Mouse (Mus musculus): Measurements from ENCODE around the gene L2hgdh.

L2hgdh gene

GRCm38 (mm10) chr12:69729246-69729645 is 4.6 kb upstream of the L2hgdh start:
- no peak for DNase-seq (ENCODE audit: low spot score)

- DNase-seq (ENCODE audit: low spot score), result no peak
Observed at GRCm38 (mm10) chr12:69724018-69724710, 509 bp downstream of the L2hgdh start.

- DNase-seq (ENCODE audit: low spot score), result no peak
Observed at GRCm38 (mm10) chr12:69723376-69723775, 1.3 kb downstream of the L2hgdh start.

GRCm38 (mm10) chr12:69722857-69723256 is 1.8 kb downstream of the L2hgdh start:
- no peak for DNase-seq (ENCODE audit: low spot score)

GRCm38 (mm10) chr12:69713628-69714027 is 11.0 kb downstream of the L2hgdh start:
- no peak for DNase-seq (ENCODE audit: low spot score)

GRCm38 (mm10) chr12:69704799-69705458 is 19.7 kb downstream of the L2hgdh start:
- no peak for DNase-seq (ENCODE audit: low spot score)

- no peak for DNase-seq (ENCODE audit: low spot score)
Observed at GRCm38 (mm10) chr12:69698352-69698751, 26.3 kb downstream of the L2hgdh start.

- no peak for DNase-seq (ENCODE audit: low spot score)
Observed at GRCm38 (mm10) chr12:69696746-69697145, 27.9 kb downstream of the L2hgdh start.

GRCm38 (mm10) chr12:69693471-69693870 is 31.2 kb downstream of the L2hgdh start:
- DNase-seq (ENCODE audit: low spot score), result no peak

GRCm38 (mm10) chr12:69690714-69691113 is 34.0 kb downstream of the L2hgdh start:
- DNase-seq (ENCODE audit: low spot score), result no peak

- DNase-seq (ENCODE audit: low spot score), result no peak
Observed at GRCm38 (mm10) chr12:69689094-69689493, 35.6 kb downstream of the L2hgdh start.

- no peak for DNase-seq (ENCODE audit: low spot score)
Observed at GRCm38 (mm10) chr12:69688368-69688767, 36.3 kb downstream of the L2hgdh start.

- peak; percentile 71 for DNase-seq (ENCODE audit: low spot score)
Observed at GRCm38 (mm10) chr12:69683537-69683936, 41.1 kb downstream of the L2hgdh start.

GRCm38 (mm10) chr12:69682788-69683419 is 41.8 kb downstream of the L2hgdh start:
- DNase-seq (ENCODE audit: low spot score), result no peak

GRCm38 (mm10) chr12:69682065-69682787 is 42.4 kb downstream of the L2hgdh start:
- DNase-seq (ENCODE audit: low spot score), result peak; percentile 79

GRCm38 (mm10) chr12:69681566-69682061 is 43.1 kb downstream of the L2hgdh start, which contains the start of gene Sos2:
Sos2 (minus strand) TSS chr12:69681852.
- DNase-seq (ENCODE audit: low spot score), result peak; percentile 60

GRCm38 (mm10) chr12:69680635-69681565 is 43.8 kb downstream of the L2hgdh start:
- DNase-seq (ENCODE audit: low spot score), result peak; percentile 17

- DNase-seq (ENCODE audit: low spot score), result no peak
Observed at GRCm38 (mm10) chr12:69676157-69676556, 48.5 kb downstream of the L2hgdh start.

GRCm38 (mm10) chr12:69674576-69675537 is 49.8 kb downstream of the L2hgdh start:
- DNase-seq (ENCODE audit: low spot score), result no peak

- no peak for DNase-seq (ENCODE audit: low spot score)
Observed at GRCm38 (mm10) chr12:69674176-69674575, 50.5 kb downstream of the L2hgdh start.

All from ovary, adult 18-20 months (tissue).